Comparison of ENCODE assay signal across 14 mouse cellular contexts in genomic region chrX:11629362-11629761, GRCm38 (mm10).
"Had no signal": no experiment of that assay in that cellular context is flagged by ENCODE, and none has a peak within 500 bp of the region (broad histone marks: within the 10 kb centered on the region; RNA-seq: fewer than 3 reads in every experiment).

No protein-coding gene starts in this region.

- DNase-seq: layer of hippocampus, adult 9-11 months; layer of hippocampus, postnatal 36 days had no signal

- H3K9ac ChIP-seq: heart, embryonic 12.5 days; hindbrain, embryonic 12.5 days; hindbrain, embryonic 14.5 days; kidney, embryonic 15.5 days; limb, embryonic 13.5 days; limb, embryonic 15.5 days; liver, embryonic 12.5 days had no signal

- H3K9me3 ChIP-seq: heart, embryonic 10.5 days; heart, embryonic 12.5 days; hindbrain, embryonic 10.5 days; hindbrain, embryonic 12.5 days; kidney, embryonic 15.5 days; limb, embryonic 13.5 days; limb, embryonic 15.5 days; liver, embryonic 12.5 days had no signal

- H3K4me1 ChIP-seq: heart, embryonic 10.5 days; liver, embryonic 12.5 days had no signal

- ATAC-seq: hindbrain, postnatal 0 days; intestine, embryonic 16.5 days; liver, embryonic 12.5 days had no signal

- H3K4me3 ChIP-seq: heart, embryonic 10.5 days; heart, embryonic 12.5 days; hindbrain, embryonic 10.5 days; hindbrain, embryonic 12.5 days; kidney, embryonic 15.5 days; limb, embryonic 13.5 days; limb, embryonic 15.5 days; liver, embryonic 12.5 days had no signal

- H3K27ac ChIP-seq: heart, embryonic 10.5 days; hindbrain, embryonic 10.5 days; hindbrain, embryonic 12.5 days; hindbrain, embryonic 14.5 days; hindbrain, postnatal 0 days; kidney, embryonic 15.5 days; kidney, postnatal 0 days; limb, embryonic 13.5 days; limb, embryonic 15.5 days; liver, embryonic 12.5 days had no signal

- H3K36me3 ChIP-seq: heart, embryonic 10.5 days; heart, embryonic 12.5 days; hindbrain, embryonic 10.5 days; hindbrain, embryonic 12.5 days; kidney, embryonic 15.5 days; limb, embryonic 13.5 days; limb, embryonic 15.5 days; liver, embryonic 12.5 days had no signal
